Mouse (Mus musculus) cerebellum, adult 2 months (tissue): ENCODE measurements around the gene Rxfp3. TPM values are rescaled to one million over a fixed set of nuclear protein-coding genes. Genes with fewer than 3 reads are reported as not detected.

Experiments used
- DNase-seq, 2 experiments: peaks; one replicate each; pipeline ENCODE4 v3.0.0; 2021
- H3K27ac ChIP-seq: fragments of 200-500 bp; 2 replicates; pipeline ENCODE4 v1.5.1; 2012; ENCODE audit warnings: low read length, control low read depth, inconsistent platforms; ENCODE audit not compliant: insufficient read depth
- H3K27me3 ChIP-seq: fragments of 200-500 bp; 2 replicates; pipeline ENCODE4 v1.6.1; 2012; ENCODE audit warnings: inconsistent platforms, mild to moderate bottlenecking, low read length, moderate library complexity; ENCODE audit not compliant: control insufficient read depth, insufficient read depth
- H3K4me1 ChIP-seq: fragments of 200-500 bp; 2 replicates; pipeline ENCODE4 v1.6.1; 2011; ENCODE audit warnings: low read length; ENCODE audit not compliant: control insufficient read depth, insufficient read depth
- H3K4me3 ChIP-seq: fragments of 200-500 bp; replicated peaks from 2 replicates; pipeline ENCODE3; 2011; ENCODE audit warnings: mild to moderate bottlenecking, low read depth, low read length, control low read depth; ENCODE audit not compliant: insufficient read depth
- CTCF ChIP-seq: fragments of 200-500 bp; IDR thresholded peaks from 2 replicates; pipeline ENCODE4 v1.5.1; 2011; ENCODE audit warnings: low read depth, mild to moderate bottlenecking, control low read depth, low read length, moderate library complexity, borderline replicate concordance; ENCODE audit not compliant: insufficient read depth
- POLR2A ChIP-seq: fragments of 200-500 bp; IDR thresholded peaks from 2 replicates; pipeline ENCODE4 v1.6.1; 2011; ENCODE audit warnings: low read length, control low read depth, borderline replicate concordance; ENCODE audit not compliant: insufficient read depth
- WGBS: fragments of 180-500 bp; shearing (Covaris S2); methylation state at CpG from one replicate; pipeline ENCODE4 v1.1.7; 2018; 5-methylcytosine and 5-hydroxymethylcytosine counted together
- polyA plus RNA-seq: library from polyadenylated mRNA; depleted of rRNA; stranded (reverse); fragments of >200 nt; gene quantifications from 2 replicates; pipeline ENCODE4 v1.2.3, GENCODE M21; 2012

Rxfp3 gene
- polyA plus RNA-seq, 1 experiment, result 0.33 TPM

DNA sequence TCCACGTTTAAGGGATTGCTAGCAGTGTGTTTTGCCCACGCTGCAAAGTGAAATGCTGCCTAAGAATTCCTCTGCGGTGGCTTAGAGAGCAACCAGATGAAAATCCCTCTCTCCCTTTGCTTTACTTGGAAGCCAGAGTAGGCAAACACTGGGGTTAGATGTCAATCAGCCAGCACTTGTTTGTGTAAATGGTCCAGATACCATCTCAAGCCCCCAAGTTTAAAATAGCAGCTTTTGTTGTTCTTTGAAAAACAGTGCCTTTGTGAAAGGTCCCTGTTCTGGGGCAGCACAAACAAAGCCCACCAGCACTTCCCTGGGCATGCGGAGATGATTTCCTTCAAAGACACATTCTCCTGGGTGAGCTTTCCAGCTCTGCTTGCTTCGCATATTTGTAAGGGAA lies 28.5 kb upstream of the Rxfp3 start:
- Histone ChIP-seq H3K4me1 (no peaks in the 10 kb centered on the region; the same call in 1 of the 2 replicates), H3K27me3 (no peaks in the 10 kb centered on the region; the same call in 1 of the 2 replicates), H3K4me3 (no peak overlapping the region), H3K27ac (no peak overlapping the region)
- 34% methylated on average over 5 of the region's 5 CpGs for WGBS
- no peak for DNase-seq
- TF ChIP-seq POLR2A, result no peak
- no peak for TF ChIP-seq CTCF

- Histone ChIP-seq H3K27me3 (no peaks in the 10 kb centered on the region; the same call in 1 of the 2 replicates), H3K4me3 (no peak overlapping the region), H3K4me1 (no peaks in the 10 kb centered on the region; the same call in 1 of the 2 replicates), H3K27ac (no peak overlapping the region)
- WGBS, result 9% methylated on average over 9 of the region's 9 CpGs
- TF ChIP-seq POLR2A, result no peak
- no peak for TF ChIP-seq CTCF
- DNase-seq, result no peak
These were observed 27.9 kb upstream of the Rxfp3 start for GRCm38 (mm10) chr15:11065528-11066171.

- 2% methylated on average over 25 of the region's 25 CpGs for WGBS
- H3K4me3 ChIP-seq, result no peak within 1 kb of the TSS
- no peak within 1 kb of the TSS for H3K27ac ChIP-seq
- H3K27me3 ChIP-seq, result no peaks in the 10 kb centered on the region; the same call in 1 of the 2 replicates
- no peaks in the 10 kb centered on the region; the same call in 1 of the 2 replicates for H3K4me1 ChIP-seq
- peak; percentile 7 to 9 for DNase-seq
- TF ChIP-seq CTCF (no peak), POLR2A (no peak)
These were observed 27.0 kb upstream of the Rxfp3 start, which contains the start of gene Adamts12 for GRCm38 (mm10) chr15:11064558-11065411. Gene Adamts12, plus strand, starts transcription at chr15:11064790.

DNA sequence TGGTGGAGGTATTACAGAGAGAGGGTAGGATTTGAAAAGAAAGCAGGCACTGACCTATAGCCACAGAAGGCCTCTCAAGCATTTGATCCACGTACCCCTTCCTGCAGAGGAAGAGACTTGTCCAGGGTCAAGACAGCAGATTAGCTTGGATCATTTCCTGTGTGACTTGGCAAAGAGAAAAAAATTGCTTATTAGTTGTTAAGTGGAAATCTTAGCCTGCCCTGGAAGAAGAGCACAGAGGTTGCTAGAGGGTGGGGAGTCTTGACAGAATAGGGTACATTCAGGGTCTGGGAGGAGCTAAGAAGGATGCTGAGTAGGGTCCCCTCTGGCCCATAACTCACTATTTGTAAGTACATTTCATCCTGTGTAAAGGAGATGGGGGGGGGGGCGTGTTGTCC lies 26.4 kb upstream of the Rxfp3 start:
- no peak for DNase-seq
- H3K4me3 ChIP-seq, result no peak overlapping the region
- no peaks in the 10 kb centered on the region; the same call in 1 of the 2 replicates for H3K4me1 ChIP-seq
- 24% methylated on average over 2 of the region's 2 CpGs for WGBS
- TF ChIP-seq CTCF (no peak), POLR2A (no peak)
- H3K27me3 ChIP-seq, result no peaks in the 10 kb centered on the region; the same call in 1 of the 2 replicates
- H3K27ac ChIP-seq, result no peak overlapping the region

DNA sequence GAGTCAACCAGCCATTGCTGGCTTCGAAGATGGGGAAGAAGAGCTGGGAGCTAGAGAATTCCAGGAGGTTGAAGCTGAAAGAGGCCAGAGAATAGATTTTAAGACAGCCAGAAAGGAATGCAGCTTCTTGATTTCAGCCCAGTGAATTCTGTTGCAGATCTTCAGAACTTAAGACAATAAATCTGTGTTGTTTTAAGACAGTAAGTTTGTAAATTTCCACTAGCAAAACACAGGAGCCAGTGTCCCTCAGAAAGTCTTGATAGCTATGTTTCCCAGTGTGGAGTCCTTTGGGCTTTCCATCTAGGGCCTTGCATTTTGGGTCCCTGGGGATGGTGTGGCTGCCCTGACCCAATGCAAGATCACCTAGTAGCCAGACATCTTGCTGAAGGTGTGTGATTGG lies 25.1 kb upstream of the Rxfp3 start:
- Histone ChIP-seq H3K4me3 (no peak overlapping the region), H3K27ac (no peak overlapping the region), H3K4me1 (no peaks in the 10 kb centered on the region; the same call in 1 of the 2 replicates), H3K27me3 (no peaks in the 10 kb centered on the region; the same call in 1 of the 2 replicates)
- DNase-seq, result no peak
- whole genome bisulfite sequencing, result 91% methylated on average over 1 of the region's 1 CpGs
- TF ChIP-seq CTCF, result no peak
- no peak for TF ChIP-seq POLR2A

GRCm38 (mm10) chr15:11054440-11055080 lies 16.8 kb upstream of the Rxfp3 start:
- no peak for TF ChIP-seq CTCF
- TF ChIP-seq POLR2A, result no peak
- 45% methylated on average over 7 of the region's 7 CpGs for WGBS

DNA sequence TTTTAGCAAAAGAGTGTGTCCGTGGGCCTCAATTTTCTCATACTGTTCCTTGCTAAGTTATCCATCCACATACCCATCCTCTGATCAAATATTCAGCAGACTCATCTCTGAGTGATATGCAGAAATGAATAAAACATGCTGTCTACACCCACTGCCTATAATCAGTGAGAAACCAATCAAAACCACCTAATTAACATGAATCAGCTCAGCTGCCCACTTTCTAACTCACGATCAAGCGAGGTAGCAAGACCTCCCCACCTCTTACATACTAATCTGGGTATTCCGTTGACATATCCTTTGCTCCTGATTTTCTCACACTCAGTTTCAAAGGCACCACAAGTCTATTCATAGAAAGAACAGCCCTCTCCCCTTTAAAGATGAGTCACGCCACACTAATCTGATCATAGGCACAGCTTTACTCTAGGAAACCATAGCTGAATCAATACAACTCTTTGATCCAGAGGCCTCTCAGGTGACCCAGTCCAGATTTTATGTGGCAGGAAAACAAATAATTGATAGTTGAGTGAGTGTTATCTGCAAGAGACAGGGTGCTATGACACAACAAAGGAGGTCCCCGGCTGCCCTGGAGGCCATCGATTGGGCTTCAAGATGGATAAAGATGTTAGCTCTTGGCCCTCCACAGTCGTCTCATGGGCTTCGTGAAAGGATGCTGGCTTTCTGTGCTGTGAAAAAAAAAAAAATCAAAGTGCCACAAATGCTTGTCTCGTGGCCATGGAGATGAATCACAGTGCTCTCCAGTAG lies 16.1 kb upstream of the Rxfp3 start:
- TF ChIP-seq CTCF (no peak), POLR2A (no peak)
- no peak for DNase-seq
- Histone ChIP-seq H3K27ac (no peak overlapping the region), H3K4me1 (no peaks in the 10 kb centered on the region), H3K4me3 (no peak overlapping the region), H3K27me3 (no peaks in the 10 kb centered on the region)
- whole genome bisulfite sequencing, result 42% methylated on average over 10 of the region's 10 CpGs

More at GRCm38 (mm10) chr15:11054440-11055080, 16.8 kb upstream of the Rxfp3 start:
- Histone ChIP-seq H3K4me3 (no peak overlapping the region), H3K4me1 (no peaks in the 10 kb centered on the region), H3K27me3 (no peaks in the 10 kb centered on the region), H3K27ac (no peak overlapping the region)
- no peak for DNase-seq
